Mouse (Mus musculus): ENCODE results near the gene Olfr1198. TPM values are rescaled to one million over a fixed set of nuclear protein-coding genes. Genes with fewer than 3 reads are reported as not detected.

Gene Olfr1198
- not detected for total RNA-seq (2021)

- no peak for DNase-seq
Observed at GRCm38 (mm10) chr2:88751270-88751669, at the start of gene Olfr1198. Gene Olfr1198, minus strand, starts transcription at chr2:88751370.

- no peak for DNase-seq
Observed at GRCm38 (mm10) chr2:88792736-88793135, 41.6 kb upstream of the Olfr1198 start, which contains the start of gene Olfr1201. Gene Olfr1201, plus strand, starts transcription at chr2:88793036.

DNA sequence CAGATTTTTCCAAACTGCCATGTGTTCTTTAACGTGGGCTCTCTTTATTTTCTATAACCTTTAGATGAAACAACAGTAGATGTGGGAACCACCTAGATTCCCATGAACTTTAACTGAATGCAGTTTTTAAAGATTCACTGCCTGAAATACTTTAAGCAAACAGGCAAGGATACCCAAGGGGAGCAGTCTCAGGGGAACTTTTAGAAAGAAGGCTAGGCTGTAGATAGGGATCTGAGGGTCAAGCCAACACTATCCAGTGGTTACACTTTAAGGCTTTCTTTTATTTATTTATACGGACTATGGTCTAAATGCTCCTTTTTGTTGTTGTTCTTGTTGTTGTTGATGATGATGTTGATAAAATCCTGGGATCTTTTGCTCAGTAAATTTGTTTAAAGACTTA, 19.2 kb upstream of the Olfr1198 start, which contains the start of gene Olfr1200:
Olfr1200 (minus strand) TSS at position 101 of the 400 bp plus-strand sequence.
- no peak for DNase-seq

DNA sequence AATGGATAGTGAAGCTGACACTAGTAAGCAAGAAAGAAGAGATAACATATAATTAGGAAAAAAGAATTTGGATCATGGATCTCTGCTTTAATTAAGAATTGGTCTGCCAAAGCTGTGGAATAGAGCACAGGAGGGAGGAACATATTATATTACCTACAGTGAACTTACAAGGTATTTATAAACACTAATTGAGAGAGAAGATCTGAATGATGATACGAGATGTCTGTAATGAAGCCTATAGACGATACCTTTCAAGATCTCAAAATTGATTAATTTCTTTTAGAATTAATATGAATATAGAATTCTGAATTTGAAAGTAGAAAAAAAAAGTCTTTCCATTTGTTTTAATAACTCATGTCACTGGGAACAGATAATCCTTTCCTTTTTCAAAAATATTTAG, 9.2 kb upstream of the Olfr1198 start, which contains the start of gene Olfr1199:
Olfr1199 (minus strand) TSS at position 101 of the 400 bp plus-strand sequence.
- DNase-seq, result no peak

DNA sequence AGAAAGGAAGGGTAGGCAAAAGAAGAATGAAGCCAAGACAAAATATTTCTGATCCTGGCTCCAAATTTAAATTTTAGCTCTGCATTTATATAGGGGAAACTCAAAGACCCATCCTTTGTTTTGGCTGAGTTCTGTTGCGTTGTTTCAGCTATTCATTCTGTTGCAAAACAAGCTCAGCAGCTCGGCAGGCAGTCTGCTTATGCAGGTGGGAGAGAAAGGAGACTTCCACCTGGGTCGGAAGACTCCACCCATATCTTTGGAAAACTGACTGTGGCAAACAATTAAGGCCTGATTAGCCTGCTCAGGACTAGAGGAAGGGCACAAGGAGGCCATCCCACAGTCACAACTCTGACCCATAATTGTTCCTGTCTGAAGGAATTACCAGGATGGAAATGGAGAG, 7.8 kb downstream of the Olfr1198 start:
- no peak for DNase-seq

DNA sequence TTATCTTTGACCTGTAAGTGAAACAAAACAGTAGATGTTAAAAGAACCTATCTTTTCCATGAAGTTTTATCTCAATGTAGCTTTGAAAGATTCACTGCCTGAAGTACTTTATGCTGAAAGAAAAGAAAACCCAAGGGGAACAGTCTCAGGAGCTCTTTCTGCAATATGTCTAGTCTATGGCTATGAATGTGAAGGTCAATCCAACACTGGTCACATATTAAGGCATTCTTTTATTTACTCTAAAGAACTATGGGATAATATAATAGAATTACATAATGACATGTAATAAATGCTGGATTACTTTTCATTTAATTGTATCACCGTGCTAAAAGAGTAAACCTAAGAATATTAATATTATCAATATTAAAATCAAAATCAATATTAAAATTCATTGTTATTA, 18.9 kb downstream of the Olfr1198 start, which contains the start of gene Olfr1197:
Olfr1197 (minus strand) TSS at position 101 of the 400 bp plus-strand sequence.
- DNase-seq, result no peak

DNA sequence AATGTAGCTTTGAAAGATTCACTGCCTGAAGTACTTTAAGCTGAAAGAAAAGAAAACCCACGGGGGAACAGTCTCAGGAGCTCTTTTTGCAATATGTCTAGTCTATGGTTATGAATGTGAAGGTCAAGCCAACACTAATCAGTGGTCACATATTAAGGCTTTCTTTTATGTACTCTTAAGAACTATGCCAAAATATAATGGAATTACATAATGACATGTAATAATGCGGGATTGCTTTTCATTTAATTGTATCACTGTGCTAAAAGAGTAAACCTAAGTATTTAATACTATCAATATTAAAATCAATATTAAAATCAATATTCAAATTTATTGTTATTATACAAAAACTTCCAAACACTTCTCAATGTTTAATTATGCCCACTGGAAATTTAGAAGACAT, 46.7 kb downstream of the Olfr1198 start, which contains the start of gene Olfr1196:
Olfr1196 (minus strand) TSS at position 101 of the 400 bp plus-strand sequence.
- DNase-seq, result no peak

Other genes starting within 250 kb of the Olfr1198 start
- gene Olfr1186, start 232.8 kb downstream of the Olfr1198 start, total RNA-seq (2021), result not detected
- not detected for gene Olfr1188, start 194.4 kb downstream of the Olfr1198 start, total RNA-seq (2021)
- gene Olfr1189, start 164.9 kb downstream of the Olfr1198 start, total RNA-seq (2021), result not detected
- gene Olfr1191-ps1, start 110.8 kb downstream of the Olfr1198 start, total RNA-seq (2021), result not detected
- not detected for gene Olfr1192-ps1, start 102.9 kb downstream of the Olfr1198 start, total RNA-seq (2021)
- gene Olfr1193, start 75.7 kb downstream of the Olfr1198 start, total RNA-seq (2021), result not detected
- not detected for gene Olfr1195, start 62.2 kb downstream of the Olfr1198 start, total RNA-seq (2021)
- not detected for gene Olfr1196, start 46.8 kb downstream of the Olfr1198 start, total RNA-seq (2021)
- gene Olfr1197, start 19.0 kb downstream of the Olfr1198 start, total RNA-seq (2021), result not detected
- not detected for gene Olfr1199, start 9.1 kb upstream of the Olfr1198 start, total RNA-seq (2021)
- gene Olfr1200, start 19.1 kb upstream of the Olfr1198 start, total RNA-seq (2021), result not detected
- gene Olfr1201, start 41.7 kb upstream of the Olfr1198 start, total RNA-seq (2021), result not detected
- gene Olfr1202, start 63.1 kb upstream of the Olfr1198 start, total RNA-seq (2021), result not detected
- not detected for gene Olfr1205, start 78.4 kb upstream of the Olfr1198 start, total RNA-seq (2021)
- gene Olfr1204, start 97.9 kb upstream of the Olfr1198 start, total RNA-seq (2021), result not detected
- not detected for gene Olfr1206, start 111.9 kb upstream of the Olfr1198 start, total RNA-seq (2021)
- not detected for gene Olfr1208, start 150.9 kb upstream of the Olfr1198 start, total RNA-seq (2021)
- not detected for gene Olfr1209, start 163.8 kb upstream of the Olfr1198 start, total RNA-seq (2021)
- not detected for gene Olfr1211, start 186.7 kb upstream of the Olfr1198 start, total RNA-seq (2021)
- gene Olfr1212, start 202.6 kb upstream of the Olfr1198 start, total RNA-seq (2021), result not detected
- gene Gm13762, start 228.9 kb upstream of the Olfr1198 start, total RNA-seq (2021), result not detected
- gene Olfr1214, start 241.3 kb upstream of the Olfr1198 start, total RNA-seq (2021), result not detected

Measured in layer of hippocampus, postnatal 36 days (tissue).